Mouse (Mus musculus) neural tube, embryonic 15.5 days (tissue): ENCODE measurements around the gene Fam53a. TPM values are rescaled to one million over a fixed set of nuclear protein-coding genes. Genes with fewer than 3 reads are reported as not detected.
A peak's percentile ranks its signal among the peaks of the same experiment; 100 is the strongest.

Experiments used
- ATAC-seq: fragments of 200-750 bp; cut with Nextera tagmentation; 2 replicates; pipeline ENCODE4 v1.8.0; 2017; ENCODE audit warnings: mild to moderate bottlenecking, moderate TSS enrichment, moderate library complexity; ENCODE audit not compliant: low FRiP score
- H3K27ac ChIP-seq: fragments of 300-500 bp; sonication (generic); replicated peaks from 2 replicates; pipeline ENCODE4 v1.5.1; 2015; ENCODE audit warnings: mild to moderate bottlenecking, inconsistent platforms
- H3K27me3 ChIP-seq: fragments of 300-500 bp; sonication (generic); replicated peaks from 2 replicates; pipeline ENCODE4 v1.6.1; 2015; ENCODE audit warnings: inconsistent platforms
- H3K36me3 ChIP-seq: fragments of 300-500 bp; sonication (generic); 2 replicates; pipeline ENCODE4 v1.6.1; 2015; ENCODE audit warnings: inconsistent platforms
- H3K4me1 ChIP-seq: fragments of 300-500 bp; sonication (generic); 2 replicates; pipeline ENCODE4 v1.6.1; 2015; ENCODE audit warnings: inconsistent platforms
- H3K4me2 ChIP-seq: fragments of 300-500 bp; sonication (generic); 2 replicates; pipeline ENCODE4 v1.6.1; 2015; ENCODE audit warnings: inconsistent platforms, mild to moderate bottlenecking, moderate library complexity
- H3K4me3 ChIP-seq: fragments of 300-500 bp; sonication (generic); replicated peaks from 2 replicates; pipeline ENCODE4 v1.5.1; 2015; ENCODE audit warnings: mild to moderate bottlenecking, inconsistent platforms
- H3K9ac ChIP-seq: fragments of 300-500 bp; sonication (generic); replicated peaks from 2 replicates; pipeline ENCODE4 v1.6.1; 2015; ENCODE audit warnings: mild to moderate bottlenecking, inconsistent platforms
- H3K9me3 ChIP-seq: fragments of 300-500 bp; sonication (generic); replicated peaks from 2 replicates; pipeline ENCODE4 v1.6.1; 2016; ENCODE audit warnings: inconsistent platforms
- WGBS: fragments of 180-500 bp; shearing (Covaris S2); methylation state at CpG from one replicate; pipeline ENCODE4 v1.1.7; 2015; ENCODE audit warnings: mixed read lengths; 5-methylcytosine and 5-hydroxymethylcytosine counted together
- polyA plus RNA-seq: library from polyadenylated mRNA; unstranded; fragments of >200 nt; fragmentation: Nextera tagmentation; extraction: Ambion mirVana; gene quantifications from 2 replicates; pipeline ENCODE4 v1.2.1, GENCODE M21; 2015

Fam53a gene
- polyA plus RNA-seq, 1 experiment from 2014 or later, result 25.5 TPM

- Histone ChIP-seq H3K9ac (peak overlapping the region; percentile 54), H3K27me3 (no peaks in the 10 kb centered on the region), H3K4me1 (peaks cover 23% of the 10 kb centered on the region), H3K27ac (peak overlapping the region; percentile 92), H3K9me3 (no peaks in the 10 kb centered on the region), H3K4me2 (peak overlapping the region; percentile 92), H3K4me3 (peak overlapping the region; percentile 86), H3K36me3 (no peaks in the 10 kb centered on the region)
- WGBS, result 6% methylated on average over 9 of the region's 9 CpGs
- ATAC-seq, result peak; percentile 39
Observed at GRCm38 (mm10) chr5:33630061-33630460, 626 bp upstream of the Fam53a start.

- H3K4me1 ChIP-seq, result peaks cover 23% of the 10 kb centered on the region
- no peaks in the 10 kb centered on the region for H3K9me3 ChIP-seq
- under 1% methylated on average over 24 of the region's 24 CpGs for WGBS
- H3K27me3 ChIP-seq, result no peaks in the 10 kb centered on the region
- no peak; the same call in 1 of the 2 replicates for ATAC-seq
- peak overlapping the region; percentile 67 for H3K9ac ChIP-seq
- H3K27ac ChIP-seq, result peak overlapping the region; percentile 92
- H3K4me2 ChIP-seq, result peak overlapping the region; percentile 92
- no peaks in the 10 kb centered on the region for H3K36me3 ChIP-seq
- peak overlapping the region; percentile 86 for H3K4me3 ChIP-seq
Observed at GRCm38 (mm10) chr5:33628820-33629300, 575 bp downstream of the Fam53a start.

DNA sequence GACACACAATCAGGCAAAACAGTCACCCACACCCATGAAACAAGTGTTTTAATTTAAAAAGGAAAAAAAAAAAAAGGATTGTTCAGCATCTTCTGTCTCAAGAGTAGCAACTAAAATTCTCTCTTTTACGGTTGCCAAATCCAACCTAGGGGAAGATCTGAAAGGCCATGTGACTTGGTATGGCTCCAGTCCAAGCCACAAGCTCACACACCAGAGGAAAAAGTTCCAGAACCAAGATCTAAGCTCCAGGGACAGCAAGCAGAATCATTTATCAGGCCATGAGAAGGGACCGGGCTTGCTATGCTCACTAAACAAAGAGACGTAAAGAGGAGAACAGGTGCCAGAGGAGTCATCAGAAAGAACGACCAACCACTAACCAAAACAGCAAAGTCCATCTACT is 1.5 kb downstream of the Fam53a start:
- no peaks in the 10 kb centered on the region for H3K27me3 ChIP-seq
- 23% methylated on average over 4 of the region's 4 CpGs for WGBS
- peaks cover 23% of the 10 kb centered on the region for H3K4me1 ChIP-seq
- no peak overlapping the region for H3K9ac ChIP-seq
- peak overlapping the region; percentile 86; the same call in 1 of the 2 replicates for H3K4me3 ChIP-seq
- no peaks in the 10 kb centered on the region for H3K9me3 ChIP-seq
- no peak overlapping the region for H3K27ac ChIP-seq
- no peaks in the 10 kb centered on the region for H3K36me3 ChIP-seq
- ATAC-seq, result no peak
- H3K4me2 ChIP-seq, result peak overlapping the region; percentile 92

DNA sequence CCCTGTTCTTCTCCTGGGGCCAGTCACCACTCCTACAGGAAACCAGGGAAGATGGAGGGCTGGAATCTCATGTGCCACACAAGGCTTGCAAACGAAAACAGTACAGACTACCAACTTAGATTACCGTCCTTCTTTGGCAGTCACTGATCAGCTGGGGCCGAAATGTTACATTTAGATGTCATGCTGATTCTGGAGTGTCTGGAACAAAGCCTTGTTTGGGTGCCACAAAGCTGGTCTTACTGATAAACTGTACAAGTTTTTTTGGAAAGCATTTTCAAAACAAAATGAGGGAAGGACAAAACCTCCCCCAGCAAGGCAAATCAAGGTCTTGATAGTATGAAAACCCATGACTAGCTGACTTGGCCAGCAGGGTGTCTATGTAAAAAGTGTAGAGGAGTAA is 5.7 kb downstream of the Fam53a start:
- Histone ChIP-seq H3K4me3 (no peak overlapping the region), H3K4me1 (peaks cover 13% of the 10 kb centered on the region), H3K27me3 (no peaks in the 10 kb centered on the region), H3K9me3 (no peaks in the 10 kb centered on the region), H3K9ac (no peak overlapping the region), H3K27ac (no peak overlapping the region), H3K36me3 (no peaks in the 10 kb centered on the region), H3K4me2 (no peak overlapping the region)
- no peak for ATAC-seq
- 71% methylated on average over 3 of the region's 3 CpGs for WGBS

DNA sequence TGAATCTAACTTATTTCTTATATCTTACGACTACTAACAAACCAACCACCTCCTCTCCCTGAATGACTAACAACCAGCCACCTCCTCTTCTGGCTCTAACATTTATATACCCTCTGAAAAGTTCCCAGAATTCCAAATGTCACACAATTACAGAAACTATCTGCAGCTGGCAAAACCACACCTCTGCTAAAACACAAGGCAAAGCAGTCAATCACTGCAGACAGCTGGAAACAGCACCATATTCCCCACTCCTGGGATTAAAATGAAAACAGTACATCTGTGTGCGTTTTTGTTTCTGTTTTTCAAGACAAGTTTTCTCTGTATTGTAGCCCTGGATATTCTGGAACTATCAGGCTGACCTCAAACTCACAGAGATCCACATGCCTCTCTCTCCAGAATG is 6.8 kb downstream of the Fam53a start:
- WGBS, result 91% methylated on average over 2 of the region's 2 CpGs
- no peaks in the 10 kb centered on the region for H3K27me3 ChIP-seq
- peaks cover 4% of the 10 kb centered on the region for H3K4me1 ChIP-seq
- no peak overlapping the region for H3K4me2 ChIP-seq
- ATAC-seq, result no peak
- H3K9ac ChIP-seq, result no peak overlapping the region
- H3K27ac ChIP-seq, result no peak overlapping the region
- H3K4me3 ChIP-seq, result no peak overlapping the region
- H3K36me3 ChIP-seq, result no peaks in the 10 kb centered on the region
- H3K9me3 ChIP-seq, result no peaks in the 10 kb centered on the region

DNA sequence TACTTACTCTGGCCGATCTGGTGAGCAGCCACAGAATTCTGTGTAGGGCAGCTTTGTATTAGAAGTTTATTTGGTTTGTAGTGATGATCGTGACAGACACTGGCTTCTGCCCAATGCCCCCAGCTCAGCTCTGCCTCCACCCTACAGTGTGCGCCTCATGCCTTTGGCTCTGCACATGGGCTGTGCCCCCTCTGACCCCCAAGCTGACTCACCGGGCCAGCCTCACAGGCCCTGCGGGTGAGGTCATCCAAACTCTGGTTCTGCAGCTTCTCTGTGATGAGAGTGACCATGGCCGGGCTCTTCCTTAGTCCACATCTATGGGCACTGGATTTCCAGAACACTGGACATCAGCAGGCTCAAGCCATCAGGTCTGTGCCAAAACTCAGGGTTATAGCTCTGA is 15.0 kb downstream of the Fam53a start:
- H3K27me3 ChIP-seq, result no peaks in the 10 kb centered on the region
- WGBS, result 93% methylated on average over 6 of the region's 6 CpGs
- H3K36me3 ChIP-seq, result peaks cover 16% of the 10 kb centered on the region
- no peak overlapping the region for H3K9ac ChIP-seq
- no peak overlapping the region for H3K4me3 ChIP-seq
- H3K9me3 ChIP-seq, result no peaks in the 10 kb centered on the region
- H3K4me2 ChIP-seq, result no peak overlapping the region
- no peak for ATAC-seq
- no peak overlapping the region for H3K27ac ChIP-seq
- H3K4me1 ChIP-seq, result no peaks in the 10 kb centered on the region

DNA sequence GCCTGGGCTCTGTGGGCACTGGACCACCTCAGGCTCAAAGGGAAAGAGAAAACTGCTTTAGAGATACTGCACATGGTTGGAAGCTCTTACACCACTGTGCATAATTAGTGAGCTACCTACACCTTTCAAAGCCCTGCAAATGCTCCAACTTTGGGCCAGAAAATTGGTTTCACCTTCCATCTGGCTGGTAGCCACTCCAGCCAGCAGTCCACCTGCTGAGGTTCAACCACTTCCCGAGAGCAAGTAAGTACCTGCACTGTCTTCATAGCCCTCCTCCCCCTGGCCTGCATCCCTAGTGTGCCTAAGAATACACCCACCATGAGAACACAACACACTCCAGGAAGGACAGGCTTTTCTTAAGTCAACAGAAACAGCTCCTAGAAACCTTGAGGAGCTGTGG is 17.6 kb downstream of the Fam53a start:
- no peak overlapping the region for H3K9ac ChIP-seq
- ATAC-seq, result no peak
- no peak overlapping the region for H3K27ac ChIP-seq
- no peaks in the 10 kb centered on the region for H3K9me3 ChIP-seq
- WGBS, result 88% methylated on average over 1 of the region's 1 CpGs
- H3K4me3 ChIP-seq, result no peak overlapping the region
- peaks cover 32% of the 10 kb centered on the region for H3K36me3 ChIP-seq
- no peak overlapping the region for H3K4me2 ChIP-seq
- H3K27me3 ChIP-seq, result no peaks in the 10 kb centered on the region
- H3K4me1 ChIP-seq, result no peaks in the 10 kb centered on the region

GRCm38 (mm10) chr5:33609226-33609625 is 20.2 kb downstream of the Fam53a start:
- 90% methylated on average over 1 of the region's 1 CpGs for WGBS
- no peaks in the 10 kb centered on the region for H3K4me1 ChIP-seq
- no peak overlapping the region for H3K9ac ChIP-seq
- no peaks in the 10 kb centered on the region for H3K9me3 ChIP-seq
- H3K27me3 ChIP-seq, result no peaks in the 10 kb centered on the region
- H3K4me3 ChIP-seq, result no peak overlapping the region
- ATAC-seq, result no peak
- no peak overlapping the region for H3K4me2 ChIP-seq
- H3K27ac ChIP-seq, result no peak overlapping the region
- H3K36me3 ChIP-seq, result peaks cover 28% of the 10 kb centered on the region

GRCm38 (mm10) chr5:33607434-33607833 is 22.0 kb downstream of the Fam53a start:
- 97% methylated on average over 15 of the region's 15 CpGs for WGBS
- Histone ChIP-seq H3K4me1 (no peaks in the 10 kb centered on the region), H3K9ac (no peak overlapping the region), H3K4me2 (no peak overlapping the region), H3K9me3 (no peaks in the 10 kb centered on the region), H3K27ac (no peak overlapping the region), H3K36me3 (peaks cover 28% of the 10 kb centered on the region), H3K4me3 (no peak overlapping the region), H3K27me3 (no peaks in the 10 kb centered on the region)
- ATAC-seq, result no peak

GRCm38 (mm10) chr5:33606631-33607030 is 22.8 kb downstream of the Fam53a start:
- H3K27ac ChIP-seq, result no peak overlapping the region
- H3K27me3 ChIP-seq, result no peaks in the 10 kb centered on the region
- WGBS, result 67% methylated on average over 7 of the region's 7 CpGs
- no peak overlapping the region for H3K4me3 ChIP-seq
- H3K9ac ChIP-seq, result no peak overlapping the region
- H3K4me1 ChIP-seq, result no peaks in the 10 kb centered on the region
- H3K36me3 ChIP-seq, result peaks cover 27% of the 10 kb centered on the region
- no peak for ATAC-seq
- no peak overlapping the region for H3K4me2 ChIP-seq
- no peaks in the 10 kb centered on the region for H3K9me3 ChIP-seq

GRCm38 (mm10) chr5:33605314-33605713 is 24.1 kb downstream of the Fam53a start:
- H3K27ac ChIP-seq, result no peak overlapping the region
- WGBS, result 85% methylated on average over 5 of the region's 5 CpGs
- H3K4me3 ChIP-seq, result no peak overlapping the region
- H3K36me3 ChIP-seq, result peaks cover 25% of the 10 kb centered on the region
- H3K9ac ChIP-seq, result no peak overlapping the region
- no peaks in the 10 kb centered on the region for H3K4me1 ChIP-seq
- no peaks in the 10 kb centered on the region for H3K9me3 ChIP-seq
- H3K4me2 ChIP-seq, result no peak overlapping the region
- H3K27me3 ChIP-seq, result no peaks in the 10 kb centered on the region
- ATAC-seq, result no peak

GRCm38 (mm10) chr5:33593620-33594019 is 35.8 kb downstream of the Fam53a start:
- ATAC-seq, result 0 out of 2 replicates have a peak, but pooled peaks have one; percentile 39
- Histone ChIP-seq H3K27ac (no peak overlapping the region), H3K9me3 (no peaks in the 10 kb centered on the region), H3K4me1 (peaks cover 7% of the 10 kb centered on the region; the same call in 1 of the 2 replicates), H3K9ac (no peak overlapping the region), H3K4me2 (no peak overlapping the region), H3K36me3 (no peaks in the 10 kb centered on the region), H3K27me3 (no peaks in the 10 kb centered on the region), H3K4me3 (no peak overlapping the region)
- 42% methylated on average over 2 of the region's 2 CpGs for WGBS
